17 mouse cellular contexts compared by ENCODE assay signal in genomic region chr16:64368608-64369399, GRCm38 (mm10).
DNase-seq lines count a peak whose midpoint lies in the region; ATAC-seq and TF ChIP-seq lines count a peak whose summit lies in the region.
"Had no signal": no experiment of that assay in that cellular context is flagged by ENCODE, and none has a peak within 500 bp of the region (broad histone marks: within the 10 kb centered on the region; RNA-seq: fewer than 3 reads in every experiment).

No protein-coding gene starts in this region.

- H3K9ac ChIP-seq in heart, postnatal 0 days (replicated peaks; ENCODE audit: low read depth, low read length), result no peak overlapping the region
- H3K9ac ChIP-seq: embryonic facial prominence, embryonic 15.5 days; hindbrain, embryonic 14.5 days; neural tube, embryonic 13.5 days had no signal

- 22% methylated on average over 13 of the region's 13 CpGs for WGBS in heart, postnatal 0 days

- no peaks in the 10 kb centered on the region for H3K9me3 ChIP-seq in heart, postnatal 0 days (replicated peaks; ENCODE audit: control insufficient read depth, low read length)
- H3K9me3 ChIP-seq: embryonic facial prominence, embryonic 15.5 days; neural tube, embryonic 13.5 days had no signal

- no peak for TF ChIP-seq EP300 in heart, postnatal 0 days (IDR thresholded peaks at IDR 0.05; ENCODE audit: low read depth)

- TF ChIP-seq CTCF in heart, postnatal 0 days (IDR thresholded peaks at IDR 0.05; ENCODE audit: low read depth), result no peak

- H3K4me3 ChIP-seq in heart, postnatal 0 days (ENCODE audit: low read depth, low read length), result no peak overlapping the region
- H3K4me3 ChIP-seq: embryonic facial prominence, embryonic 15.5 days; neural tube, embryonic 13.5 days had no signal

- DNase-seq in gastrocnemius, postnatal 10 days, result peak; percentile 14
- DNase-seq in gastrocnemius, postnatal 25 days, result no peak
- peak; percentile 6 for DNase-seq in heart, postnatal 0 days (ENCODE audit: low spot score)
- no peak for DNase-seq in heart, adult 8-10 months (ENCODE audit: low spot score)
- DNase-seq in testis, postnatal 10 days (ENCODE audit: low spot score), result peak; percentile 50
- DNase-seq in testis, postnatal 14 days (ENCODE audit: low spot score), result no peak
- no peak for DNase-seq in kidney, adult 18-20 months
- DNase-seq: cerebellum, adult 9-11 months; kidney, adult 9 months; liver; lung, postnatal 14 days; right cerebral cortex, adult 18-20 months; thymus, postnatal 25 days had no signal

- no peaks in the 10 kb centered on the region for H3K27me3 ChIP-seq in heart, postnatal 0 days (ENCODE audit: control insufficient read depth, insufficient read depth, low read length)
- H3K27me3 ChIP-seq: embryonic facial prominence, embryonic 15.5 days; neural tube, embryonic 13.5 days had no signal

- no peak for ATAC-seq in heart, postnatal 0 days (ENCODE audit: insufficient read depth, low read depth)

- H3K36me3 ChIP-seq in heart, postnatal 0 days (replicated peaks; ENCODE audit: control insufficient read depth, insufficient read depth, low read length), result no peaks in the 10 kb centered on the region
- H3K36me3 ChIP-seq: embryonic facial prominence, embryonic 15.5 days; neural tube, embryonic 13.5 days had no signal

- no peak overlapping the region for H3K27ac ChIP-seq in heart, postnatal 0 days (ENCODE audit: low read depth)
- H3K27ac ChIP-seq: embryonic facial prominence, embryonic 15.5 days; hindbrain, embryonic 14.5 days; neural tube, embryonic 13.5 days; stomach, postnatal 0 days had no signal

- H3K4me1 ChIP-seq in heart, postnatal 0 days (ENCODE audit: control insufficient read depth, insufficient read depth), result no peaks in the 10 kb centered on the region
- H3K4me1 ChIP-seq: embryonic facial prominence, embryonic 15.5 days; neural tube, embryonic 13.5 days had no signal

- no peak overlapping the region for H3K4me2 ChIP-seq in heart, postnatal 0 days (ENCODE audit: low read depth, low read length)
- H3K4me2 ChIP-seq: embryonic facial prominence, embryonic 15.5 days; hindbrain, embryonic 14.5 days; neural tube, embryonic 13.5 days had no signal

Comparison
In these comparisons a context has a peak if more than half of its experiments do, and no peak if none do; other contexts are left out.
1. DNase-seq: peak in gastrocnemius, postnatal 10 days (single experiment), heart, postnatal 0 days (single experiment) and testis, postnatal 10 days (single experiment); none in gastrocnemius, postnatal 25 days (single experiment), heart, adult 8-10 months (single experiment), testis, postnatal 14 days (single experiment) and kidney, adult 18-20 months (single experiment).